Mouse (Mus musculus) midbrain, embryonic 14.5 days (tissue): Measurements from ENCODE around the gene Bcl2a1c. TPM values are rescaled to one million over a fixed set of nuclear protein-coding genes. Genes with fewer than 3 reads are reported as not detected.
A peak's percentile ranks its signal among the peaks of the same experiment; 100 is the strongest.
"Not testable (repeated sequence)": the region's sequence is repeated elsewhere in the genome, so short reads cannot be mapped to it uniquely, and the experiment has no call there.

Experiments
- ATAC-seq: fragments of 200-750 bp; cut with Nextera tagmentation; 2 replicates; pipeline ENCODE4 v1.8.0; 2017; ENCODE audit warnings: moderate number of reproducible peaks, moderate library complexity; ENCODE audit not compliant: low FRiP score, low TSS enrichment
- DNase-seq: peaks from one replicate; pipeline ENCODE4 v3.0.0-alpha.2; 2015
- H3K27ac ChIP-seq: fragments of 300-500 bp; sonication (generic); replicated peaks from 2 replicates; pipeline ENCODE4 v1.5.1; 2014; ENCODE audit warnings: mild to moderate bottlenecking, low read depth, low read length, moderate library complexity
- H3K27me3 ChIP-seq: fragments of 300-500 bp; sonication (generic); 2 replicates; pipeline ENCODE4 v1.6.1; 2014; ENCODE audit warnings: low read length, control low read depth, mixed read lengths; ENCODE audit not compliant: control insufficient read depth, insufficient read depth
- H3K36me3 ChIP-seq: fragments of 300-500 bp; sonication (generic); 2 replicates; pipeline ENCODE4 v1.6.1; 2014; ENCODE audit warnings: low read length, control low read depth; ENCODE audit not compliant: control insufficient read depth, insufficient read depth
- H3K4me1 ChIP-seq: fragments of 300-500 bp; sonication (generic); 2 replicates; pipeline ENCODE4 v1.6.1; 2014; ENCODE audit warnings: mild to moderate bottlenecking, antibody characterized with exemption, low read length, control low read depth; ENCODE audit not compliant: control insufficient read depth, insufficient read depth
- H3K4me2 ChIP-seq: fragments of 300-500 bp; sonication (generic); 2 replicates; pipeline ENCODE4 v1.6.1; 2014; ENCODE audit warnings: mild to moderate bottlenecking, low read length, moderate library complexity
- H3K4me3 ChIP-seq: fragments of 300-500 bp; sonication (generic); replicated peaks from 2 replicates; pipeline ENCODE4 v1.5.1; 2014; ENCODE audit warnings: low read depth, low read length
- H3K9ac ChIP-seq: fragments of 300-500 bp; sonication (generic); replicated peaks from 2 replicates; pipeline ENCODE4 v1.6.1; 2014; ENCODE audit warnings: mild to moderate bottlenecking, low read length, moderate library complexity
- H3K9me3 ChIP-seq: fragments of 300-500 bp; sonication (generic); 2 replicates; pipeline ENCODE4 v1.6.1; 2016; ENCODE audit warnings: low read length, control low read depth, mixed read lengths; ENCODE audit not compliant: control insufficient read depth
- WGBS: fragments of 180-500 bp; shearing (Covaris S2); extraction: QIAGEN DNeasy Blood & Tissue Kit; methylation state at CpG from one replicate; pipeline ENCODE4 v1.1.7; 2014; 5-methylcytosine and 5-hydroxymethylcytosine counted together
- polyA plus RNA-seq: library from polyadenylated mRNA; unstranded; fragments of >200 nt; fragmentation: Nextera tagmentation; extraction: Ambion mirVana; gene quantifications from 2 replicates; pipeline ENCODE4 v1.2.1, GENCODE M21; 2014

The Bcl2a1c gene
- polyA plus RNA-seq, 1 experiment from 2014 or later: not detected

DNA sequence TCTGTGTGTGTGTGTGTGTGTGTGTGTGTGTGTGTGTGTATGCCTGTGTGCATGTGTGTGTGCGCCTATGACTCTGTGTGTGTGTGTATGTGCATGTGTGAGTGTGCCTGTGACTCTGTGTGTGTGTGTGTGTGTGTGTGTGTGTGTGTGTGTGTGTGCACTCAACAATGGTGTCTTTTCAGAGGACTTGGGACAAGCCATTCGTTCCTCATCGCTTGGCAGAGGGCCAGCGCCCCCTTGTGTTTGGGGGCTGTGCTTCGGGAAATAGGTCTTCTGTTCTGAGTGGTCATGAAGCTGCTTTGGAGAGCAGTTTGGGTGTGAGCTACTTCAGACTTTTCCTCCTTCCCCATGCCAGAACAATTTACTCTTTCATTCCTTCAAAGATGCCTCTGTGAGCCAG lies 41.8 kb downstream of the Bcl2a1c start:
- H3K27ac ChIP-seq, H3K36me3 ChIP-seq, H3K9me3 ChIP-seq, H3K27me3 ChIP-seq, H3K4me3 ChIP-seq, H3K4me2 ChIP-seq, ATAC-seq, H3K9ac ChIP-seq, H3K4me1 ChIP-seq: not testable (repeated sequence)
- 33% methylated on average over 5 of the region's 5 CpGs for WGBS
- peak; percentile 37 for DNase-seq

DNA sequence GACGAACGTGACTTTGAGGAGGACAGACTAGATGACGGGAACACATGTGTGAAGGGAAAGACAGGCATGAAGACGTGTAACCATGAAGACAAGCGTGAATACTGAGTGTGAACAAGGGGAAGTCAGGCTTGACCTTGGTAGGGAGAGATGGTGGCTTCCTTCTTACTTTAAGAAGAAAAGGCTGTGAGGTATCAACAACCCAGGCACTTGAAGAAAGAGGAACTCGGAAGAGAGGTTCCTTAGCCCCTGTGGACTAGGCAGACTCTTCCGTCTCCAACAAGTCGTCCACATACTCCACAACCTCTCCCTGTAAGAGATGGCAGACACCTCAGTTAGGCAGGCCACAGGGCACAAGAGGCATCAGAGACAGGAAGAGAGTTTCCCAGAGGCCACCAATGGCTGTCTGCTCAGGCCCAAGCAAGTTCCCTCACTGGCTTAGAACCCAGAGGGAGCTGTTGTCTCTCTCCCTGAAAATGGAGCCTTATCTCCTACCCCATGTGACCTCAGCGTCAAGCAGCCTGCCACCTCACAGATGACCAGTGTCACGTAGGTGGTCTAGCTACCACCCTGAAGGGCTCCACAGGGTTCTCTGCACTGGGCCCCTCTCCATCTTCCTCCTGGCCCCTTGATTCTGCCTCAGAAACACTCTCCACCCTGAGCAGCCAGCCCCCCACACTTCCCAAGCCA lies 45.5 kb downstream of the Bcl2a1c start:
- no peak overlapping the region for H3K9ac ChIP-seq
- DNase-seq (no peak), ATAC-seq (no peak)
- no peaks in the 10 kb centered on the region for H3K27me3 ChIP-seq
- no peaks in the 10 kb centered on the region for H3K9me3 ChIP-seq
- no peaks in the 10 kb centered on the region for H3K4me1 ChIP-seq
- H3K4me3 ChIP-seq: no peak overlapping the region
- 90% methylated on average over 10 of the region's 10 CpGs for WGBS
- no peak overlapping the region for H3K4me2 ChIP-seq
- H3K36me3 ChIP-seq: no peaks in the 10 kb centered on the region
- no peak overlapping the region for H3K27ac ChIP-seq

DNA sequence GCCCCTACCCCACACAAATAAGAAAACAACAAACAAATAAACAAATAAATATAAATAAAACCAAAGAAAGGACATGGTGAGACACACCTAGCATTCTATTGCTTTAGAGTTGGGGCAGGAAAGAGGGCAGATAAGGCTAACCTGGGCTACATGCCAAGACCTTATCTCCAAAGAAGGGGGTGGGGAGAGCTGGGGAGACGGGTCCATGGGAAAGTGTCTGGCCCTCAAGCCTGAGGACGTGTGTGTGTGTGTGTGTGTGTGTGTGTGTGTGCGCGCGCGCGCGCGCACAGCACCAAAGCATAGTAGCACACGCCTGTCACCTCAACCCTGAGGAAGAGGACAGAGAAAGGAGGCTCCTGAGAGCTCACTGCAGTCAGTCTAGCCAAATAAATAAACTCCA lies 47.2 kb downstream of the Bcl2a1c start:
- no peaks in the 10 kb centered on the region for H3K27me3 ChIP-seq
- H3K27ac ChIP-seq: no peak overlapping the region
- no peaks in the 10 kb centered on the region for H3K9me3 ChIP-seq
- H3K36me3 ChIP-seq: no peaks in the 10 kb centered on the region
- H3K4me1 ChIP-seq: no peaks in the 10 kb centered on the region
- H3K9ac ChIP-seq: no peak overlapping the region
- no peak overlapping the region for H3K4me2 ChIP-seq
- DNase-seq: no peak
- 96% methylated on average over 10 of the region's 10 CpGs for WGBS
- H3K4me3 ChIP-seq: no peak overlapping the region
- no peak for ATAC-seq

DNA sequence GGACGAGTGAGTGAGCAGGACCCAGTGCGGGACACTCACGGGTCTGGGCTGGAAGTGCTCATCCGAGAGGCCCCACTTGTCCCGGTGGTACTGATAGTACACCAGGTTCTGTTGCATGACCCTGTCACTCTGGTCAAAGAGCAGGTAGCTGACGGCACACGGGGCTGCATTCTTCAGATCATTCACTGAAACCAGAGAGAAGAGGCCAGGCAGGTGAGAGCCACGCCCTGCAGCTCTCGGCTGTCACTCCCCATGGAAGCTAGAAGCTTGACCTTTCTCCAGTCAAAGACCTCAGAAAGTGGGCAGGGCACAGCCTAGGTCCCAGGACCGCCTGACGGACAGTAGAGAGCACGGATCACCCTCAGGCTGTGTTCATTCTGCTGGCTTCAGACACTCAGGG lies 49.9 kb downstream of the Bcl2a1c start:
- H3K9ac ChIP-seq: no peak overlapping the region
- ATAC-seq (no peak), DNase-seq (no peak)
- no peak overlapping the region for H3K4me2 ChIP-seq
- no peak overlapping the region for H3K4me3 ChIP-seq
- WGBS: 91% methylated on average over 12 of the region's 12 CpGs
- H3K4me1 ChIP-seq: no peaks in the 10 kb centered on the region
- H3K27ac ChIP-seq: no peak overlapping the region
- no peaks in the 10 kb centered on the region for H3K36me3 ChIP-seq
- H3K9me3 ChIP-seq: no peaks in the 10 kb centered on the region
- H3K27me3 ChIP-seq: no peaks in the 10 kb centered on the region

Other genes with a start within 250 kb of the Bcl2a1c start
- 10.7 and 23.8 TPM in 2 replicates for gene Crtap, start 60.5 kb downstream of the Bcl2a1c start, polyA plus RNA-seq
- gene Glb1, start 70.9 kb downstream of the Bcl2a1c start, polyA plus RNA-seq: 22.9 and 27.9 TPM in 2 replicates
- gene Tmppe, start 71.0 kb downstream of the Bcl2a1c start, polyA plus RNA-seq: 3.5 and 4.1 TPM in 2 replicates
- not detected in 2 replicates for gene Ccr4, start 174.8 kb downstream of the Bcl2a1c start, polyA plus RNA-seq
- not detected in 2 replicates for gene C130032M10Rik, start 185.6 kb downstream of the Bcl2a1c start, polyA plus RNA-seq
- gene Trim71, start 234.2 kb downstream of the Bcl2a1c start, polyA plus RNA-seq: 0.15 and 0.16 TPM in 2 replicates